Mouse (Mus musculus) kidney, adult 11 months (tissue): ENCODE data around the gene Ccdc151.

Experiments used
- DNase-seq: peaks from one replicate; pipeline ENCODE4 v3.0.0; 2022

Ccdc151 gene

GRCm38 (mm10) chr9:22002194-22003162, at the start of gene Ccdc151, which contains the start of gene Prkcsh:
Gene Ccdc151, minus strand, starts transcription at chr9:22002634.
Gene Prkcsh, plus strand, starts transcription at chr9:22002806.
- DNase-seq, result peak; percentile 100

- no peak for DNase-seq
These were observed 49.5 kb upstream of the Ccdc151 start, which contains the start of gene Elavl3 for GRCm38 (mm10) chr9:22051958-22052254. Gene Elavl3, minus strand, starts transcription at chr9:22052023.

GRCm38 (mm10) chr9:22051161-22051957, 48.9 kb upstream of the Ccdc151 start:
- no peak for DNase-seq

GRCm38 (mm10) chr9:22050351-22050889, 48.0 kb upstream of the Ccdc151 start:
- peak; percentile 62 for DNase-seq

GRCm38 (mm10) chr9:22049721-22050270, 47.4 kb upstream of the Ccdc151 start:
- no peak for DNase-seq

DNA sequence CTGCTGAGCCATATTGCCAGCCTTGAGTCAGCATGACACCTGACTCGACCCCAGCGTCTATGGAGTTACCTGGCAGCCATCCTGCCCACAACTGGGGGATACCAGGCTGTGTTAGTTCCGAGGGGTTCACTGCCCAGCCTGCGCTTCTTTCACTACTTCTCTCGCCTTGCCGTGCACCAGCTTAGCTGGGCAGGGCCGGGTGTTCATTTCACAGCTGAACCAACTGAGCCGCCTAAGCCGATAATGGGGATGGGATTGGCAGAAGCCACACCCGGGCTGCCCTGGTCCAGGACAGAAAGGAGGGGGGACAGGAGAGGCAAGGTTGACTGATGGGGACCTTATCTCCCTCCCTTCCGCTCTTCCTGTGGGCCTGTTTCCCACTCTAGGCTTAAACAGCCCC, 46.9 kb upstream of the Ccdc151 start:
- DNase-seq, result no peak

DNA sequence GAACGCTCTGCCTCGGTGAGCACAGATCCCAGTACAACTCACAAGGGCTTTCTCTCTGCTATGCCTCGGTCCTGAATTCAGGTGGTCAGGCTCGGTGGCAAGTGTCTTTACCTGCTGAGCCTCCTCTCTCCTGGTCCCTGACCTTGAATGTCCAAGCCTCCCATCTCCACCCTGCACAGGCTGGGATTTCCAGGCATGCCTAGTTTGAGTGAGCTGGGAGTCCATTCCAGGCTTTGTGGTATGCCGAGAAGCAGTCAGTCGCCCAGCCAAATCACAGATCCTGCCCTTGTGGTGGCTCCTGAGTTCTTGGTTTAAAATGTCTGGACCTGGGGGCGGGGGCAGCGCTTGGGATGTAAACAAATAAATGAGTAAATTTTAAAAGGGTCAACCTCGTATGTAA, 44.9 kb upstream of the Ccdc151 start:
- DNase-seq, result no peak

DNA sequence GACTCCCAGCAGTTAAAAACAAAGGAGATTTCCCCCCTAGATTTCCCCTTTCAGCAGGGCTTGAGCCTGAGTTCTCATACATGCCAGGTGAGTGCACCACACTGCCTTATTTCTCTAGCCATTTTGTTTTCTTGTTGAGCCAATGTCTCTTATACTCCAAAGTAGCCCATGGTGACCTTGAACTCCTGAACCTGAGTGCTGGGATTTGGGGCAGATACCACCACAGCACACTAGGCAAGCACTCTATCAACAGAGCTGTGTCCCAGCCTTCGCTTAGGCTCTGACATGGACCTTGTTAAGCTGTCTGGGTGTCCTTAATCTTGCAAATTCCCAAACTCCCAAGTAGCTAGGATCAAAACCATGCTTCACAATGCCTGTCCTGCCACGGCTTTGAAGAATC, 39.4 kb upstream of the Ccdc151 start:
- DNase-seq, result no peak

DNA sequence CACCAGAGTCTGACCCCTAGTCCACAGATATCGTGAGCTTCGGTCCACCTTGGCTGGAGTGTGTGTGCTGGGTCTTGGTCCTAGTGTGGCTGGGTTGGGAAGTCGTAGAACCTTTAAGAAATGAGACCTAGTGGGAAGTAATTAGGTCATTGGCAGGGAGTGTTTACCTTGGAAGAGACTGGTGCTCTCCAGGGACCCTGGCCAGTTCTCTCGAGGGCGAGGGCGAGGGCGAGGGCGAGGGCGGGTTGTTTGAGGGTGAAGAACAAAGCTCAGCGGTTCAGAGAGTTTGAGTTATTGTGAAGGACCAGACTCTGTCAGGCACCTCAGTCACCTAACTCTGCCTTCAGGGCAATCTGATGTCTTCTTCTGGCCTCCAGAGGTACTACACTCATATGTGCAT, 35.4 kb upstream of the Ccdc151 start:
- no peak for DNase-seq

DNA sequence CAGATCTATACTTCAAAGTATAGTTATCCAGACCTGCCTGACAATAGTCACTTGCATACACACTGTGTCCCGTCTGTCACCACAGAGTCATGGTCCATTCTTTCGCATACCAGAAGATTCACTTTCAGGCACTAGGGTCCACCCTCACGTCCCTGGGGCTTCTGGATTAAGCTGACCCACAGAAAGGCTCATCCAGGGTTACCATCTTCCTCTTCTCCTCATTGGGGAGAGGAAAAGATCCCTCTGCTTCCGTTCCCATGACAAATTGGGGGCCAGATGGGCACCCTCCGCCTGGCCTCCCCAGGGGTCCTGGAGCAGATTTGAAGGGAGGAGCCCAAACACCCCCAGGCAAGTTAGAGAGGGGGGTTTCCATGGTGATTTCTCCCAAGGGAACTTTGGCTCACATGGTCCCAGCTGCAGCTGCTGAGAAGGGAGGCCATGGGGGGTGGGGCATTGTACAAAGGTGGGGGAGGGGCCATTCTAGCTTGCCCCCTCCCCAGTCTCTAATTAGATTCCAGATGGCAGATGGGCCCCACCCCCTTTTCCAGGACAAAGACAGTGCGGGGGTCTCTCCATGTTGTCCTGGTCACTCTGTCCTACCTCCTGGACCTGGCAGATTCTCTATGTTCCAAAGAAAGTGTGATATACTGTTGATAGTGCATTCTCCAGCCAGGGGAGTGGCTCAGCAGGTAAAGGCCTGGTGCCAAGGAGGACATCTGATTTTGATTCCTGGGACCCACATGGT, 33.0 kb upstream of the Ccdc151 start:
- DNase-seq, result no peak

DNA sequence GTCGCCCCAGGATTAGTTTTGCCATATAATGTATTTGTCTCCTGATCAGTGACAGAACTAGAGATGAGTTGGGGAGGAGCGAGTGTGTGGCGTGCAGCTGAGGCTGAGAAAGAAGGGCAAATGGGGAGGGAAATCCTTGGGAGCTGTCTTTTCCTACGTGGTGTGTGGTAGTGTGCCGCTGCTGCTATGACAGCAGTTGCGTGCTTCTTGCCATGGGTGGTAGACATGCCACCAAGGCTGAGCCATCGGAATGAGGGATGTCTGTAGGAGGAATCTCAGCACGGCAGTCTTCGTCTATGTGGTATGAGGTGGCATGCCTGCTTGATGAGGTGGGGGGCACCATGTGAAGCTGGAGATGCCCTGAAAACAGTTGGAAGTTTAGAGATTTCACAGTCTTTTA, 28.0 kb upstream of the Ccdc151 start:
- no peak for DNase-seq

GRCm38 (mm10) chr9:22028467-22028866, 26.0 kb upstream of the Ccdc151 start:
- DNase-seq, result no peak

DNA sequence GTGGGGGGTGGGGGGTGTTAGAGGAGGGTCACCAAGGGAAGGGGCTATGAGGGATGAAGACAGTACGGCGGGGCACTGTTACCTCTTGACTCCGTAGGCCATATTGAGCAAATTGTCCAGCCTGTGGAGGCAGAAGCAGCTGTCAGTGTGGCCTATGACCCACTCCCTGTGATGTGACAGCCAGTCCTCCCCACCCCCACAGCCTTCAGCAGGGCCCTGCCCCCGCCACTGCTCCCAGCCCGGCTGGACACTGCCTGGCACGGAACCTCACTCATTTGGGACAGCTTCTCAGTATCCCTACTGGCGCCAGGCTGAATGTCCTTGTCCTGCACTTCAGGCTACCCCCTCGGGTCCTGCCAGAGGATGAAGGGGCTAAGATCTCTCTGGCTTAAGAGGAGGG, 22.2 kb upstream of the Ccdc151 start:
- DNase-seq, result no peak

GRCm38 (mm10) chr9:22017208-22017825, 14.9 kb upstream of the Ccdc151 start:
- no peak for DNase-seq

DNA sequence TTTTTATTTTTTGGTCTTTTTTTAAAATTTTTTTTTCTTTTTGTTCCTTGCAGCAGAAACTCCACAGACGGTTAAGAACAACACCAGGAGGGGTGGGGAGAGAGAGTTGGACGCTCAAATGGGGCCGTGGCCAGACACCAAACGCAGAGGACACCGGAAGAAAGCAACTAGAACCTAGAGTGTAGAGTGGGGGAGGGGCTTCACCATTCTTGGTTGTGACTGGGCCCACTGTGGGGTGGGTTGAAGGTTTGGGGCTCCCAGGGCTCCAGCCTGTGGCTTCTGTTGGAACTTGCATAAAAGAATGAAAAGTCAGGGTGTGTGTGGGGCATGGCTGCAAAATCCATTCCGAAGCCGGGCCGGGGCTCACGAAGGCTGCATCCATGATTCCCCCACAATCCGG, 13.8 kb upstream of the Ccdc151 start:
- DNase-seq, result no peak

- DNase-seq, result no peak
These were observed 10.3 kb upstream of the Ccdc151 start for GRCm38 (mm10) chr9:22012731-22013130.

DNA sequence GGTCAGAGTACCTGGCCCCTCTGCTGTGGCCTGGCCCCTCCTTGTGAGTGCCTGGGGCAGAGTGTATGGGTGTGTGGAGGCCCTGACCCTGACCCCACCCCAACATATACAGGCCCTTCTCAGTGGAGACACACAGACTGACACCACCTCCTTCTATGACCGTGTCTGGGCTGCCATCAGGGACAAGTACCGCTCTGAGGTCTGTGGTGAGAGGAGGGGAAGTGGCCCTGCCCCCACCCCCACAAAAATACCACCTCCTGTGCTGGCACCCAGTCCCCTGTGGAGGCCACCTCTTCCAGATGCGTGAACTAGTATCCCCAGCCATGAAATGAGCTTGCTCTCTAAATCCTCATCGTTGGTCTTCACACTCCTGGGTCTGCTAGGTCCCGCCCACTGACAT, 8.6 kb upstream of the Ccdc151 start:
- DNase-seq, result no peak

DNA sequence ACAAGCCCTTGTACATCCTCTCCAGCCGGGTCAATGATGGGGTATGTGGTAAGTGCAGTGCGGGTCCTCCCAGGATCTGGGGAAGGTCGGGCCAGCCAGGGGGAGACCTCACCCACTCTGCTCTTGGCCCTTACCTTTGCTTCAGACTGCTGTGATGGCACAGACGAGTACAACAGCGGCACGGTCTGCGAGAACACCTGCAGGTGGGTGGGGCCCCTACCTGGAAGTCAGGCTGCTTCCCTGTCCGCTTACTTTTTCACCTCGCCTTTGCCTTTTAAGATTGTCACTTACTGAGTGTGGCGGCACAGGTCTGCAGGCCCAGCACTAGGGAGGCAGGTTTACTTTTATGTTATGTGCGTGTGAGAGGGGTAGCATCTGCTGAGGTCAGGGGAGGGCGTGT, 2.1 kb upstream of the Ccdc151 start:
- DNase-seq, result no peak

GRCm38 (mm10) chr9:22003163-22003554, 725 bp upstream of the Ccdc151 start:
- DNase-seq, result no peak

GRCm38 (mm10) chr9:22001633-22002032, 801 bp downstream of the Ccdc151 start:
- DNase-seq, result no peak

- no peak for DNase-seq
These were observed 2.1 kb downstream of the Ccdc151 start for GRCm38 (mm10) chr9:22000296-22000695.
